Mouse (Mus musculus) myocyte (in vitro differentiated cells): ENCODE data around the gene Actr1b. TPM values are rescaled to one million over a fixed set of nuclear protein-coding genes. Genes with fewer than 3 reads are reported as not detected.

Source experiments
- H3K27me3 ChIP-seq: one replicate; pipeline ENCODE4 v1.6.1; 2011; ENCODE audit not compliant: control insufficient read depth, insufficient read depth, insufficient read length
- H3K36me3 ChIP-seq: one replicate; pipeline ENCODE4 v1.6.1; 2011; ENCODE audit not compliant: control insufficient read depth, insufficient read depth
- H3K4me2 ChIP-seq: one replicate; pipeline ENCODE4 v1.6.1; 2011; ENCODE audit warnings: low read depth, control low read depth
- H3K4me3 ChIP-seq: one replicate; pipeline ENCODE4 v1.5.1; 2011; ENCODE audit warnings: mild to moderate bottlenecking, control low read depth, moderate library complexity
- H3K79me2 ChIP-seq: one replicate; pipeline ENCODE4 v1.6.1; 2011; ENCODE audit not compliant: control insufficient read depth, insufficient read depth
- H3ac ChIP-seq: one replicate; pipeline ENCODE4 v1.6.1; 2011; ENCODE audit not compliant: control insufficient read depth, insufficient read length
- CEBPB ChIP-seq: IDR thresholded peaks from 2 replicates; pipeline ENCODE4 v1.6.1; 2011; ENCODE audit warnings: mild to moderate bottlenecking, moderate library complexity; ENCODE audit not compliant: poor library complexity, insufficient read depth, severe bottlenecking
- E2F4 ChIP-seq: IDR thresholded peaks from one replicate; pipeline ENCODE4 v1.6.1; 2011; ENCODE audit warnings: mild to moderate bottlenecking, control low read depth, moderate library complexity; ENCODE audit not compliant: insufficient read depth
- MAX ChIP-seq: IDR thresholded peaks from one replicate; pipeline ENCODE4 v1.6.1; 2011; ENCODE audit warnings: low read depth, mild to moderate bottlenecking, control low read depth
- MYOD1 ChIP-seq, 3 experiments: IDR thresholded peaks; one replicate each; pipeline ENCODE4 v1.6.1; 2011; ENCODE audit warnings: control low read depth in 2 of 3, low read depth in 2 of 3, mild to moderate bottlenecking in 2 of 3, moderate library complexity in 1 of 3; ENCODE audit not compliant: insufficient read length in 2 of 3, control insufficient read depth in 1 of 3
- POLR2A ChIP-seq: IDR thresholded peaks from one replicate; pipeline ENCODE4 v1.6.1; 2011; ENCODE audit warnings: low read depth, mild to moderate bottlenecking, control low read depth, moderate library complexity; ENCODE audit not compliant: insufficient read length
- POLR2AphosphoS2 ChIP-seq: IDR thresholded peaks from one replicate; pipeline ENCODE4 v1.6.1; 2011; ENCODE audit warnings: low read depth, control low read depth; ENCODE audit not compliant: insufficient read length
- REST ChIP-seq: IDR thresholded peaks from one replicate; pipeline ENCODE4 v1.6.1; 2011; ENCODE audit warnings: mild to moderate bottlenecking, control low read depth, moderate library complexity; ENCODE audit not compliant: insufficient read depth, insufficient read length
- SRF ChIP-seq: IDR thresholded peaks from one replicate; pipeline ENCODE4 v1.6.1; 2011; ENCODE audit warnings: low read depth; ENCODE audit not compliant: control insufficient read depth, insufficient read length
- TCF12 ChIP-seq: IDR thresholded peaks from one replicate; pipeline ENCODE4 v1.6.1; 2011; ENCODE audit warnings: mild to moderate bottlenecking, control low read depth; ENCODE audit not compliant: poor library complexity, insufficient read depth, severe bottlenecking
- TCF3 ChIP-seq: IDR thresholded peaks from one replicate; pipeline ENCODE4 v1.6.1; 2011; ENCODE audit warnings: low read depth, control low read depth; ENCODE audit not compliant: insufficient read length
- USF1 ChIP-seq: IDR thresholded peaks from one replicate; pipeline ENCODE4 v1.6.1; 2011; ENCODE audit warnings: low read depth, mild to moderate bottlenecking, control low read depth, moderate library complexity
- polyA plus RNA-seq: library from polyadenylated mRNA; unstranded; fragments of >200 nt; fragmentation: generic; extraction: Trizol; gene quantifications from one replicate; pipeline ENCODE4 v1.2.1, GENCODE M21; 2012; ENCODE audit warnings: missing spikeins

Actr1b gene
- polyA plus RNA-seq, 1 experiment, result 111 TPM

DNA sequence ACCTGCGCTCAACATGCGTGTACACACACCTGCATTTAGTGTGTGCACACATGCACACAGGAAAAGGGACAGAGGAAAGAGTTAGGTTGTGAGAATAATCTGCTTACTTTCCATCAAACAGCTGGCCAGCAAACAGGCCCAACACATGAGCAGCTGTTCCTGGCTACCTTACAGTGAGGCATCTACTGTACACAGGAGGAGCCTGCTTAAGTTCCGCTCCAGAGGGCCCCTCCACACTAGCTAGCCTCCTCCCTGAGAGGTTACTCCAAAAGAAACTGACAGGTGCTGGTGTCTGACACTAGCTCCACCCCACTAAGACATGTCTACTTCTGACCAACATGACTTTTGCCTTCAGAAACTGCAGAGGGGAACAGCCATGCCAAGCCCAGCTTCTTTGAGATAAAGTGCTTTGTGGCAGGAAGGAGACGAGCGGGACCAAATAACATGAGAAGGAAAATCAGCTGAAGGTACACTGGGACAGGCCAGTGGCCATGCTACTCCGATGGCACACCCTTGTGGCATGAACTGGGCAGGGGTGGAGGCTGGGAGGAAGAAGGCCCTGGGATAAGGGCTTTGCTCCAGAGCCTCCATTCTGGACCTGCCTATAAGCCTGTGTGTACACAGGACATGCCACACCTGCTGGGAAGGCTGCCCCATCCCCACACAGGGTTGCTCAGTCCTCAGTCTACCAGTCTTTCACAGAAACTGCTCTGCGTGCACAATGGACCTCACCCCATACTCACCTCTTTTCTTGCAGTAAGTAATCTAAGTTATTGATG lies 55.4 kb downstream of the Actr1b start:
- Histone ChIP-seq H3K4me3 (no peak overlapping the region), H3K4me2 (no peak overlapping the region), H3ac (no peak overlapping the region), H3K36me3 (no peaks in the 10 kb centered on the region), H3K79me2 (no peaks in the 10 kb centered on the region), H3K27me3 (no peaks in the 10 kb centered on the region)
- TF ChIP-seq USF1 (no peak), POLR2AphosphoS2 (no peak), MYOD1 (IDR thresholded peaks at IDR 0.05; ENCODE audit: control insufficient read depth in 1 of 3, insufficient read length in 2 of 3, low read depth in 2 of 3) (peak in 1 of 3 experiments; percentile 0), CEBPB (no peak), E2F4 (no peak)

DNA sequence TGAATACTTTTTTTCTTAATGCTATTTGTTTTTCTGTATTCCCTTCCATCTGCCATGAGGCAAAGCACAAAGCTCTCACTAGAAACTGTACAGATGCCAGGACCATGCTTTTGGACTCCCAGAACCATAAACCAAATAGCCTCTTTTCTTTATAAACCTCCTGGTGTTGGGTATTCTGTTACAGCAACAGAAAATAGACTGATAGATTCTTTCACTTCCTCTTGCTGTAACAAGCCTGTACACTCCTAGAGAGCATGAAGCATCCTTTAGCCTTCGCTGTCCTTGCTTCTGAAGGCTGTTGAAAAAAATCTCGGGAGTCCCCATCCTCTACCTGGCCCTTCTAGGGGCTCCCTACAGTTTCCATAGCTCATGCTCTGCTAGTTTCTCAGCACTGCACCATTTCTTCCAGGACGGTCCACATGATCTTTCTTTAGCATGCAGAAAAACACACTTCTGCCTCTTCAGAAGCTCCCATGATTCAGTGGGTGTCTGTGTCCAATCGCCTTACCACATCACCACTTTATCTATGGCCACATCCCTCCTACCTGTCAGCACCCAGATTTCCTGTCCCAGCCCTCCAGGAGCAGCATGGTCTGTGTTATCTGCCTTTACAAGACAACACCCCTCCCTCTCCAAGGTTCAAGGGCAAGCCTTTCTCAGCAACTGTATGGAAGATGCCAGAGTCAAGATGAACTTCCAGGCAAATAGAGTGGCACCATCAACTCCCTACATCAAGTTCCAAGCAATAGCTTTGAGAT lies 56.4 kb downstream of the Actr1b start:
- TF ChIP-seq CEBPB (no peak), MYOD1 (IDR thresholded peaks at IDR 0.05; ENCODE audit: control insufficient read depth in 1 of 3, insufficient read length in 2 of 3, low read depth in 2 of 3) (no peak), E2F4 (no peak), TCF12 (no peak), MAX (no peak), REST (no peak), USF1 (no peak), TCF3 (no peak), SRF (no peak), POLR2A (no peak), POLR2AphosphoS2 (no peak)
- H3K27me3 ChIP-seq, result no peaks in the 10 kb centered on the region
- H3ac ChIP-seq, result no peak overlapping the region
- H3K4me3 ChIP-seq, result no peak overlapping the region
- H3K36me3 ChIP-seq, result no peaks in the 10 kb centered on the region
- no peak overlapping the region for H3K4me2 ChIP-seq
- no peaks in the 10 kb centered on the region for H3K79me2 ChIP-seq

GRCm38 (mm10) chr1:36656233-36656632 lies 58.0 kb downstream of the Actr1b start:
- H3K79me2 ChIP-seq, result no peaks in the 10 kb centered on the region
- no peaks in the 10 kb centered on the region for H3K36me3 ChIP-seq
- no peak overlapping the region for H3ac ChIP-seq
- no peak for TF ChIP-seq SRF
- no peak for TF ChIP-seq E2F4
- TF ChIP-seq REST, result no peak
- TF ChIP-seq USF1, result no peak
- no peak for TF ChIP-seq CEBPB
- TF ChIP-seq TCF3, result no peak
- TF ChIP-seq TCF12, result no peak
- H3K27me3 ChIP-seq, result no peaks in the 10 kb centered on the region
- no peak overlapping the region for H3K4me3 ChIP-seq
- H3K4me2 ChIP-seq, result no peak overlapping the region

GRCm38 (mm10) chr1:36655039-36655438 lies 59.2 kb downstream of the Actr1b start:
- TF ChIP-seq MAX, result no peak
- TF ChIP-seq POLR2A, result no peak
- no peak for TF ChIP-seq MYOD1 (IDR thresholded peaks at IDR 0.05; ENCODE audit: control insufficient read depth in 1 of 3, insufficient read length in 2 of 3, low read depth in 2 of 3)
- TF ChIP-seq CEBPB, result no peak
- TF ChIP-seq SRF, result no peak
- H3K79me2 ChIP-seq, result no peaks in the 10 kb centered on the region

More at GRCm38 (mm10) chr1:36655039-36655438, 59.2 kb downstream of the Actr1b start:
- Histone ChIP-seq H3K36me3 (no peaks in the 10 kb centered on the region), H3ac (no peak overlapping the region), H3K4me3 (no peak overlapping the region), H3K4me2 (no peak overlapping the region), H3K27me3 (no peaks in the 10 kb centered on the region)

Other genes starting within 250 kb of the Actr1b start
- gene Cnnm4, start 242.8 kb downstream of the Actr1b start, polyA plus RNA-seq, result 21.6 TPM
- 10.2 TPM for gene Cnnm3, start 202.6 kb downstream of the Actr1b start, polyA plus RNA-seq
- 78.6 TPM for gene Ankrd23, start 177.5 kb downstream of the Actr1b start, polyA plus RNA-seq
- 0.13 TPM for gene Gm42417, start 175.0 kb downstream of the Actr1b start, polyA plus RNA-seq
- gene Ankrd39, start 167.0 kb downstream of the Actr1b start, polyA plus RNA-seq, result 17.9 TPM
- gene Sema4c, start 156.1 kb downstream of the Actr1b start, polyA plus RNA-seq, result 30.7 TPM
- 1.5 TPM for gene Fam178b, start 31.2 kb downstream of the Actr1b start, polyA plus RNA-seq
- 1,086 TPM for gene Cox5b, start 23.0 kb downstream of the Actr1b start, polyA plus RNA-seq
- gene 4933424G06Rik, start 4.3 kb downstream of the Actr1b start, polyA plus RNA-seq, result 0.12 TPM
- 2.3 TPM for gene Zap70, start 47.4 kb upstream of the Actr1b start, polyA plus RNA-seq
- gene Tmem131, start 229.2 kb upstream of the Actr1b start, polyA plus RNA-seq, result 12.2 TPM